Mouse (Mus musculus): ENCODE measurements at regions not wholly inside any gene's neighbourhood (a gene's known extent, or its start where the extent isn't known, plus 50 kb on each side); places are given as distances from the start of the nearest gene placed in this dataset.

DNA sequence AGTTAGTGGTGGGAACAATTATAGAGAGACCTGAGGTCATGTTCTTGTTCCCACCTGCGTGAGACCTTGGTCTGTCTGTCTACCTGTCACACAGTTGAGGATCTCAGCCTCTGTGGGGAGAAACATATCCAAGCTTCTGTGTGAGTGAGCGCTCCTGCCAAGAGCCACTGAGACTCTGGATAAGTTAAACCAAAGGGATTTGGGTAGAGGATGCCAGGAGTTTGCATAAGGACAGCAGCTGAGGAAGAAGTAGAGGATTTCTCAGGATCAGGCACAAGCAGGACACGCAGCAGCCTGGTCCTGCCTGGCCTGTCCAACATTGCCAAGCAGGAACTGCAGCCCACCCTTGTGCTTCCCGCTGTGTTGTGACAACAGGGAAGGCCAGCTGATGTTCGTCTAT, 109.8 kb downstream of the Ddx1 start:
- H3K79me2 ChIP-seq (ENCODE audit: control insufficient read depth, insufficient read depth): no peaks in the 10 kb centered on the region
- H3K27me3 ChIP-seq (ENCODE audit: control insufficient read depth, insufficient read depth, insufficient read length): no peaks in the 10 kb centered on the region
- H3K4me3 ChIP-seq: no peak overlapping the region
- no peak overlapping the region for H3ac ChIP-seq (ENCODE audit: control insufficient read depth, insufficient read length)
- H3K4me2 ChIP-seq (ENCODE audit: low read depth): no peak overlapping the region
- TF ChIP-seq REST (IDR thresholded peaks at IDR 0.05; ENCODE audit: insufficient read depth, insufficient read length) (no peak), TCF12 (IDR thresholded peaks at IDR 0.05; ENCODE audit: insufficient read depth, poor library complexity, severe bottlenecking) (no peak), POLR2A (IDR thresholded peaks at IDR 0.05; ENCODE audit: insufficient read length, low read depth) (no peak), CEBPB (IDR thresholded peaks at IDR 0.05; ENCODE audit: insufficient read depth, poor library complexity, severe bottlenecking) (no peak)
- H3K36me3 ChIP-seq (ENCODE audit: control insufficient read depth, insufficient read depth): no peaks in the 10 kb centered on the region

DNA sequence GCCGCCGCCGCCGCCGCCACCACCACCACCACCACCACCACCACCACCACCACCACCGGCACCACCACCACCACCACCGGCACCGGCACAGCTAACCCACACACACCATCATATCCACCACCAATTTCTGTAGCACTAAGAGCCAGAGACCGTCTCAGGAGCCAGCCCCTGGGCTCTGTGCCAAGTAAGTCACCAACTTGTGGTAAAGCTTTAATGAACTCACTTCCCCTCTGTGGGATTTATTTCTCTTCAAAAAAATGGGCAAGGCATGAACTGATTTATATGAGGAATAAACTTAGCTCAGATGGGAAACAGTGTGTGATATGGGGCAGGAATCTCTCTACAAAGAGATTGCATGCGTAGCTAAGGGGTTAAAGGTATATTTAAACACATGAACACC, 114.8 kb downstream of the Ddx1 start:
- TF ChIP-seq TCF12 (IDR thresholded peaks at IDR 0.05; ENCODE audit: insufficient read depth, poor library complexity, severe bottlenecking) (no peak), MYOG (IDR thresholded peaks at IDR 0.05; ENCODE audit: control insufficient read depth in 1 of 3, insufficient read depth in 1 of 3, insufficient read length in 2 of 3, low read depth in 2 of 3) (no peak), CEBPB (IDR thresholded peaks at IDR 0.05; ENCODE audit: insufficient read depth, poor library complexity, severe bottlenecking) (no peak), POLR2A (IDR thresholded peaks at IDR 0.05; ENCODE audit: insufficient read length, low read depth) (no peak), MAX (IDR thresholded peaks at IDR 0.05; ENCODE audit: low read depth) (no peak), TCF3 (IDR thresholded peaks at IDR 0.05; ENCODE audit: insufficient read length, low read depth) (no peak), E2F4 (IDR thresholded peaks at IDR 0.05; ENCODE audit: insufficient read depth) (no peak), MYOD1 (IDR thresholded peaks at IDR 0.05; ENCODE audit: control insufficient read depth in 1 of 3, insufficient read length in 2 of 3, low read depth in 2 of 3) (no peak), USF1 (IDR thresholded peaks at IDR 0.05; ENCODE audit: low read depth) (no peak)
- Histone ChIP-seq H3K79me2 (ENCODE audit: control insufficient read depth, insufficient read depth) (no peaks in the 10 kb centered on the region), H3ac (ENCODE audit: control insufficient read depth, insufficient read length) (no peak overlapping the region), H3K4me3 (no peak overlapping the region), H3K4me2 (ENCODE audit: low read depth) (no peak overlapping the region), H3K36me3 (ENCODE audit: control insufficient read depth, insufficient read depth) (no peaks in the 10 kb centered on the region), H3K27me3 (ENCODE audit: control insufficient read depth, insufficient read depth, insufficient read length) (no peaks in the 10 kb centered on the region)

DNA sequence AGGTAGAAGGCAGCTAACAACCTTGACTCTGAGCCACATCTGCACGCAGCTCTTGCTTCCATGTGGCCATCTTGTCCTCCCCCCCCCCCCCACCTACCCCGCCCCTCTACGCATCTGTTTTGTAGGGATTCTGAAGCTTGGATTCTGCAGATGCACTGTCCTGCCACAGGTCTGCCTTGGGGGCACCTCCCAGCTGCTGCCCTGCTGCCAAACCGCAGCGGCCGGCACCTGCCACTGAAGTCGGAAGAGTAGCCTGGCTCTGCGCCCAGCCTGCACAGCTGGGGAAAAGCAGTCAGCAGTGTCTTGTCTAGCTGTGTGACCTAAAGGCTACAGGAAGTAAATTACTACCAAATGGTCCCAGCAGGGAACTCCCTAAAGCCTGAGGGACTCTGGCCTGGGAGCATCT, 119.3 kb downstream of the Ddx1 start:
- no peak for TF ChIP-seq SRF (IDR thresholded peaks at IDR 0.05; ENCODE audit: control insufficient read depth, insufficient read length, low read depth)
- peak in 2 of 3 experiments; percentile 77 to 82 for TF ChIP-seq MYOG (IDR thresholded peaks at IDR 0.05; ENCODE audit: control insufficient read depth in 1 of 3, insufficient read depth in 1 of 3, insufficient read length in 2 of 3, low read depth in 2 of 3)
- no peak for TF ChIP-seq REST (IDR thresholded peaks at IDR 0.05; ENCODE audit: insufficient read depth, insufficient read length)
- TF ChIP-seq TCF12 (IDR thresholded peaks at IDR 0.05; ENCODE audit: insufficient read depth, poor library complexity, severe bottlenecking): no peak
- no peak for TF ChIP-seq POLR2A (IDR thresholded peaks at IDR 0.05; ENCODE audit: insufficient read length, low read depth)
- peak; percentile 50 for TF ChIP-seq TCF3 (IDR thresholded peaks at IDR 0.05; ENCODE audit: insufficient read length, low read depth)
- TF ChIP-seq MYOD1 (IDR thresholded peaks at IDR 0.05; ENCODE audit: control insufficient read depth in 1 of 3, insufficient read length in 2 of 3, low read depth in 2 of 3): peak in 2 of 3 experiments; percentile 77 to 81
- TF ChIP-seq E2F4 (IDR thresholded peaks at IDR 0.05; ENCODE audit: insufficient read depth): no peak
- H3K27me3 ChIP-seq (ENCODE audit: control insufficient read depth, insufficient read depth, insufficient read length): no peaks in the 10 kb centered on the region
- no peak overlapping the region for H3ac ChIP-seq (ENCODE audit: control insufficient read depth, insufficient read length)
- no peak overlapping the region for H3K4me2 ChIP-seq (ENCODE audit: low read depth)
- H3K36me3 ChIP-seq (ENCODE audit: control insufficient read depth, insufficient read depth): no peaks in the 10 kb centered on the region
- no peaks in the 10 kb centered on the region for H3K79me2 ChIP-seq (ENCODE audit: control insufficient read depth, insufficient read depth)
- no peak overlapping the region for H3K4me3 ChIP-seq

DNA sequence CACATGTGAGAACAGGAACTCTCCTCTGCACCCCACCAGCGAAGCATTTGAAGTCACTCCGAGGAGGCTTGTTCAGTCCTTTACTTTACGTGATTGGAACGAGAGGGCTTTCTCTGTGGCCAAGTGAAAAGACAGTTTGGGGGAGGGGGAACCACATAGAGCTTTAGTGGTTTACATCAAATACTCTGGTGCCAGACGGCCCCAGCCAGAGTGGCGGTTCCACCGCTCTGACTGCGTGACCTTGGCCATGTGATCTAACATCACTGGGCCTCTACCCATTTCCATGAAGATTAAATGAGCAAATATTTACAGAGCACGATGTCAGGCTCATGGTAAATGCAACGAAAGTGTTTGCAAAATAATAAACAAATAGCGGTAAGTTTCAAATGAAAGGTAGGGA, 121.6 kb downstream of the Ddx1 start:
- Histone ChIP-seq H3K4me3 (no peak overlapping the region), H3ac (ENCODE audit: control insufficient read depth, insufficient read length) (no peak overlapping the region), H3K27me3 (ENCODE audit: control insufficient read depth, insufficient read depth, insufficient read length) (no peaks in the 10 kb centered on the region), H3K79me2 (ENCODE audit: control insufficient read depth, insufficient read depth) (no peaks in the 10 kb centered on the region), H3K36me3 (ENCODE audit: control insufficient read depth, insufficient read depth) (no peaks in the 10 kb centered on the region), H3K4me2 (ENCODE audit: low read depth) (no peak overlapping the region)
- TF ChIP-seq USF1 (IDR thresholded peaks at IDR 0.05; ENCODE audit: low read depth) (no peak), SRF (IDR thresholded peaks at IDR 0.05; ENCODE audit: control insufficient read depth, insufficient read length, low read depth) (no peak), POLR2A (IDR thresholded peaks at IDR 0.05; ENCODE audit: insufficient read length, low read depth) (no peak), TCF3 (IDR thresholded peaks at IDR 0.05; ENCODE audit: insufficient read length, low read depth) (no peak), REST (IDR thresholded peaks at IDR 0.05; ENCODE audit: insufficient read depth, insufficient read length) (no peak), MAX (IDR thresholded peaks at IDR 0.05; ENCODE audit: low read depth) (no peak), TCF12 (IDR thresholded peaks at IDR 0.05; ENCODE audit: insufficient read depth, poor library complexity, severe bottlenecking) (no peak), CEBPB (IDR thresholded peaks at IDR 0.05; ENCODE audit: insufficient read depth, poor library complexity, severe bottlenecking) (no peak), E2F4 (IDR thresholded peaks at IDR 0.05; ENCODE audit: insufficient read depth) (no peak), POLR2AphosphoS2 (IDR thresholded peaks at IDR 0.05; ENCODE audit: insufficient read length, low read depth) (no peak), MYOG (IDR thresholded peaks at IDR 0.05; ENCODE audit: control insufficient read depth in 1 of 3, insufficient read depth in 1 of 3, insufficient read length in 2 of 3, low read depth in 2 of 3) (no peak), MYOD1 (IDR thresholded peaks at IDR 0.05; ENCODE audit: control insufficient read depth in 1 of 3, insufficient read length in 2 of 3, low read depth in 2 of 3) (no peak)

DNA sequence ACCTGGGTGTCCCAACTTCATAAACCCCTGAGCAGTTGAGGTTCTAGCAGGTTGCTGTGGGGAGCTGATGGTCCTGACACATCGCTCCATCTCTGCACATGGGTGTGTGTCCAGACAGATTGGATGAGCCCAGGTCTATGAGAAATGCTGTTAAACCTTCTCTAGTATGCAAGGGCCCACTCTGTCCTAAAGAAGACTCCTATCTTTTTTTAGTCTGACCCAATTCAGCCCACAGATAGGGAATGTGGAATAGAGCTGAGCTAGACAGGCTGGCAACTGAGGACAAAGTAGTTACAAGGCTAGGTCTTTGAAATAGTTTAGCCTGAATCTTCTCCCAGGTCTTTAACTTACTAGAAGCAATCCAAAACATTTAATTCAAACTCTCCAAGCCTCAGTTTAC, 124.0 kb downstream of the Ddx1 start:
- H3K4me2 ChIP-seq (ENCODE audit: low read depth): no peak overlapping the region
- H3ac ChIP-seq (ENCODE audit: control insufficient read depth, insufficient read length): no peak overlapping the region
- H3K4me3 ChIP-seq: no peak overlapping the region
- H3K36me3 ChIP-seq (ENCODE audit: control insufficient read depth, insufficient read depth): no peaks in the 10 kb centered on the region
- no peak for TF ChIP-seq POLR2A (IDR thresholded peaks at IDR 0.05; ENCODE audit: insufficient read length, low read depth)
- no peaks in the 10 kb centered on the region for H3K27me3 ChIP-seq (ENCODE audit: control insufficient read depth, insufficient read depth, insufficient read length)
- H3K79me2 ChIP-seq (ENCODE audit: control insufficient read depth, insufficient read depth): no peaks in the 10 kb centered on the region
